Mouse (Mus musculus): ENCODE measurements around the gene Gpsm3.
A peak's percentile ranks its signal among the peaks of the same experiment; 100 is the strongest.

Gpsm3 gene

GRCm38 (mm10) chr17:34629221-34629751 lies 39.7 kb downstream of the Gpsm3 start, which contains the start of gene Prrt1:
Prrt1 (plus strand) TSS chr17:34629533.
- peak in 1 of 2 experiments; percentile 54 for DNase-seq (ENCODE audit: low spot score in 2 of 2)

GRCm38 (mm10) chr17:34629796-34630603 lies 40.4 kb downstream of the Gpsm3 start:
- DNase-seq (ENCODE audit: low spot score in 2 of 2) = no peak

- no peak for DNase-seq (ENCODE audit: low spot score in 2 of 2)
Observed at GRCm38 (mm10) chr17:34630761-34631301, 41.2 kb downstream of the Gpsm3 start.

GRCm38 (mm10) chr17:34631647-34632046 lies 42.0 kb downstream of the Gpsm3 start:
- no peak for DNase-seq (ENCODE audit: low spot score in 2 of 2)

- DNase-seq (ENCODE audit: low spot score in 2 of 2) = peak; percentile 76 to 86
Observed at GRCm38 (mm10) chr17:34632261-34632691, 42.7 kb downstream of the Gpsm3 start.

- no peak for DNase-seq (ENCODE audit: low spot score in 2 of 2)
Observed at GRCm38 (mm10) chr17:34635671-34636070, 46.1 kb downstream of the Gpsm3 start.

GRCm38 (mm10) chr17:34637459-34637858 lies 47.9 kb downstream of the Gpsm3 start:
- no peak for DNase-seq (ENCODE audit: low spot score in 2 of 2)

- DNase-seq (ENCODE audit: low spot score in 2 of 2) = no peak
Observed at GRCm38 (mm10) chr17:34639461-34640255, 50.1 kb downstream of the Gpsm3 start.

GRCm38 (mm10) chr17:34640778-34641601 lies 51.4 kb downstream of the Gpsm3 start:
- DNase-seq (ENCODE audit: low spot score in 2 of 2) = no peak

All from frontal cortex, postnatal 14 days (tissue).